Comparison of ENCODE assay signal across 8 mouse cellular contexts in genomic region chr2:120011462-120012200, GRCm38 (mm10). TPM values are rescaled to one million over a fixed set of nuclear protein-coding genes. Genes with fewer than 3 reads are reported as not detected.
A peak's percentile ranks its signal among the peaks of the same experiment; 100 is the strongest.
DNase-seq lines count a peak whose midpoint lies in the region; ATAC-seq and TF ChIP-seq lines count a peak whose summit lies in the region.

No protein-coding gene starts in this region.

- DNase-seq in kidney, adult 11 months, result peak; percentile 25
- DNase-seq in MN1 (ENCODE audit: low spot score), result peak; percentile 69
- peak; percentile 61 to 71 for DNase-seq in cerebellum, postnatal 14 days
- DNase-seq in kidney, postnatal 14 days, result peak; percentile 72
- DNase-seq in lung, embryonic 14.5 days, result peak; percentile 89
- peak; percentile 61 for DNase-seq in skeletal muscle tissue, adult 2 months (ENCODE audit: low read depth, low spot score)

- no peaks in the 10 kb centered on the region for H3K27me3 ChIP-seq in kidney, embryonic 15.5 days
- no peaks in the 10 kb centered on the region for H3K27me3 ChIP-seq in lung, embryonic 14.5 days (ENCODE audit: insufficient read depth, low read length)

- H3K27ac ChIP-seq in kidney, embryonic 15.5 days, result no peak overlapping the region
- no peak overlapping the region for H3K27ac ChIP-seq in lung, embryonic 14.5 days (ENCODE audit: low read depth)

- H3K4me3 ChIP-seq in kidney, embryonic 15.5 days (replicated peaks), result no peak overlapping the region
- no peak overlapping the region for H3K4me3 ChIP-seq in lung, embryonic 14.5 days (ENCODE audit: low read depth, low read length)

- H3K36me3 ChIP-seq in kidney, embryonic 15.5 days, result peaks cover 34% of the 10 kb centered on the region
- peaks cover 23% of the 10 kb centered on the region for H3K36me3 ChIP-seq in lung, embryonic 14.5 days (ENCODE audit: insufficient read depth)

- H3K9ac ChIP-seq in kidney, embryonic 15.5 days, result no peak overlapping the region
- no peak overlapping the region for H3K9ac ChIP-seq in lung, embryonic 14.5 days

- H3K4me1 ChIP-seq in kidney, embryonic 15.5 days, result 0 out of 2 replicates have a peak, but pooled peaks cover 7% of the 10 kb centered on the region
- no peaks in the 10 kb centered on the region for H3K4me1 ChIP-seq in lung, embryonic 14.5 days (ENCODE audit: insufficient read depth)

- ATAC-seq in kidney, embryonic 15.5 days (replicated peaks; ENCODE audit: low FRiP score), result no peak
- peak; percentile 61 for ATAC-seq in granulocyte monocyte progenitor cell, adult 5-6 weeks (replicated peaks; ENCODE audit: poor library complexity, severe bottlenecking)
- no peak; the same call in 1 of the 2 replicates for ATAC-seq in lung, embryonic 14.5 days (ENCODE audit: insufficient read depth)

- no peaks in the 10 kb centered on the region for H3K9me3 ChIP-seq in kidney, embryonic 15.5 days (replicated peaks)
- H3K9me3 ChIP-seq in lung, embryonic 14.5 days (ENCODE audit: low read depth, low read length), result no peaks in the 10 kb centered on the region

- TF ChIP-seq CTCF in lung, embryonic 14.5 days (IDR thresholded peaks at IDR 0.05; ENCODE audit: low read depth), result peak; percentile 84

- no peak overlapping the region for H3K4me2 ChIP-seq in kidney, embryonic 15.5 days
- no peak overlapping the region for H3K4me2 ChIP-seq in lung, embryonic 14.5 days

- 80% methylated on average over 8 of the region's 8 CpGs for WGBS in kidney, embryonic 15.5 days
- 67% methylated on average over 8 of the region's 8 CpGs for WGBS in lung, embryonic 14.5 days

RNA-seq across cellular contexts. Expression of gene Jmjd7, which starts 15.7 kb away (rescaled TPM):
- polyA plus RNA-seq in kidney, embryonic 15.5 days (2015; fragmentation: Nextera tagmentation; extraction: Ambion mirVana), result 19.4 and 21.9 TPM in 2 replicates
- total RNA-seq in granulocyte monocyte progenitor cell, adult 5-6 weeks (2014; fragmentation: Nextera tagmentation), result 2.3 and 7.9 TPM in 2 replicates
- 3.5 and 4.0 TPM in 2 replicates for total RNA-seq in granulocyte monocyte progenitor cell, adult 5-6 weeks (2017)
- polyA plus RNA-seq in lung, embryonic 14.5 days (2014; fragmentation: Nextera tagmentation; extraction: Ambion mirVana), result 19.9 and 21.8 TPM in 2 replicates

RNA-seq across cellular contexts. Expression of gene Gm28042, which starts 15.7 kb away (rescaled TPM):
- 2.9 and 3.3 TPM in 2 replicates for polyA plus RNA-seq in kidney, embryonic 15.5 days (2015; fragmentation: Nextera tagmentation; extraction: Ambion mirVana)
- 1.0 and 1.5 TPM in 2 replicates for total RNA-seq in granulocyte monocyte progenitor cell, adult 5-6 weeks (2014; fragmentation: Nextera tagmentation)
- total RNA-seq in granulocyte monocyte progenitor cell, adult 5-6 weeks (2017), result not detected in 2 replicates
- 2.2 and 3.3 TPM in 2 replicates for polyA plus RNA-seq in lung, embryonic 14.5 days (2014; fragmentation: Nextera tagmentation; extraction: Ambion mirVana)

RNA-seq across cellular contexts. Expression of gene Pla2g4b, which starts 21.6 kb away (rescaled TPM):
- 1.8 and 2.6 TPM in 2 replicates for polyA plus RNA-seq in kidney, embryonic 15.5 days (2015; fragmentation: Nextera tagmentation; extraction: Ambion mirVana)
- 0.62 TPM in 1 of 2 replicates, not detected in the other for total RNA-seq in granulocyte monocyte progenitor cell, adult 5-6 weeks (2014; fragmentation: Nextera tagmentation)
- 0.72 and 1.8 TPM in 2 replicates for total RNA-seq in granulocyte monocyte progenitor cell, adult 5-6 weeks (2017)
- polyA plus RNA-seq in lung, embryonic 14.5 days (2014; fragmentation: Nextera tagmentation; extraction: Ambion mirVana), result 1.2 and 1.5 TPM in 2 replicates

RNA-seq across cellular contexts. Expression of gene Mapkbp1, which starts 39.1 kb away (rescaled TPM):
- polyA plus RNA-seq in kidney, embryonic 15.5 days (2015; fragmentation: Nextera tagmentation; extraction: Ambion mirVana), result 3.3 and 4.0 TPM in 2 replicates
- total RNA-seq in granulocyte monocyte progenitor cell, adult 5-6 weeks (2014; fragmentation: Nextera tagmentation), result 3.0 and 3.8 TPM in 2 replicates
- 4.3 and 7.6 TPM in 2 replicates for total RNA-seq in granulocyte monocyte progenitor cell, adult 5-6 weeks (2017)
- polyA plus RNA-seq in lung, embryonic 14.5 days (2014; fragmentation: Nextera tagmentation; extraction: Ambion mirVana), result 3.4 and 4.0 TPM in 2 replicates

Comparison
In these comparisons a context has a peak if more than half of its experiments do, and no peak if none do; other contexts are left out.
1. DNase-seq: peak in every context shown above with its lines; median percentile 89 in lung, embryonic 14.5 days; 72 in kidney, postnatal 14 days; 69 in MN1; 66 in cerebellum, postnatal 14 days; 61 in skeletal muscle tissue, adult 2 months; 25 in kidney, adult 11 months.